Mouse (Mus musculus) layer of hippocampus, adult 8-10 months (tissue): ENCODE results near the gene Aldoart2. TPM values are rescaled to one million over a fixed set of nuclear protein-coding genes. Genes with fewer than 3 reads are reported as not detected.
"Not testable (repeated sequence)": the region's sequence is repeated elsewhere in the genome, so short reads cannot be mapped to it uniquely, and the experiment has no call there.

Experiments
- DNase-seq, 2 experiments: peaks; one replicate each; pipeline ENCODE4 v3.0.0; 2022; ENCODE audit warnings: low spot score in 2 of 2
- total RNA-seq, 4 experiments: library from RNA; stranded (reverse); gene quantifications; 2 replicates each; pipeline ENCODE4 v1.2.4; 2022

The Aldoart2 gene
- total RNA-seq, 4 experiments from 2014 or later = 0.22 to 0.37 (median 0.25) TPM; not detected in 1

GRCm38 (mm10) chr12:55573089-55573488 lies 8.1 kb downstream of the Aldoart2 start:
- DNase-seq = no peak

- no peak for DNase-seq
Observed at GRCm38 (mm10) chr12:55573794-55574193, 8.8 kb downstream of the Aldoart2 start.

GRCm38 (mm10) chr12:55586936-55587335 lies 21.9 kb downstream of the Aldoart2 start:
- DNase-seq = not testable (repeated sequence)

- no peak for DNase-seq
Observed at GRCm38 (mm10) chr12:55598537-55598886, 33.5 kb downstream of the Aldoart2 start.

- no peak for DNase-seq
Observed at GRCm38 (mm10) chr12:55598887-55599561, 34.0 kb downstream of the Aldoart2 start, which contains the start of gene Insm2. Gene Insm2 (plus strand): TSS chr12:55599427.

- DNase-seq = no peak
Observed at GRCm38 (mm10) chr12:55599639-55600502, 34.8 kb downstream of the Aldoart2 start.

GRCm38 (mm10) chr12:55600503-55600994 lies 35.5 kb downstream of the Aldoart2 start:
- no peak for DNase-seq

- no peak for DNase-seq
Observed at GRCm38 (mm10) chr12:55604411-55604810, 39.4 kb downstream of the Aldoart2 start.

GRCm38 (mm10) chr12:55607902-55608301 lies 42.9 kb downstream of the Aldoart2 start:
- no peak for DNase-seq

- DNase-seq = no peak
Observed at GRCm38 (mm10) chr12:55610812-55611211, 45.8 kb downstream of the Aldoart2 start.

Other genes with a start within 250 kb of the Aldoart2 start
- gene Psma6, start 181.0 kb upstream of the Aldoart2 start, total RNA-seq = 100 to 1,000 TPM; 139 to 158 (median 150) TPM
- gene Nfkbia, start 72.6 kb upstream of the Aldoart2 start, total RNA-seq = 10 to 100 TPM; 23.8 to 46.1 (median 33.3) TPM
- under 1 TPM in 2 of 4 experiments, not detected in 2; 0.18 to 0.35 TPM for gene Insm2, start 34.2 kb downstream of the Aldoart2 start, total RNA-seq